Mouse (Mus musculus) thymus, postnatal 10 days (tissue): ENCODE data around the gene Dgki.

Experiments
- DNase-seq, 2 experiments: peaks; one replicate each; pipeline ENCODE4 v3.0.0; 2021; ENCODE audit warnings: low spot score in 2 of 2

Gene Dgki

DNA sequence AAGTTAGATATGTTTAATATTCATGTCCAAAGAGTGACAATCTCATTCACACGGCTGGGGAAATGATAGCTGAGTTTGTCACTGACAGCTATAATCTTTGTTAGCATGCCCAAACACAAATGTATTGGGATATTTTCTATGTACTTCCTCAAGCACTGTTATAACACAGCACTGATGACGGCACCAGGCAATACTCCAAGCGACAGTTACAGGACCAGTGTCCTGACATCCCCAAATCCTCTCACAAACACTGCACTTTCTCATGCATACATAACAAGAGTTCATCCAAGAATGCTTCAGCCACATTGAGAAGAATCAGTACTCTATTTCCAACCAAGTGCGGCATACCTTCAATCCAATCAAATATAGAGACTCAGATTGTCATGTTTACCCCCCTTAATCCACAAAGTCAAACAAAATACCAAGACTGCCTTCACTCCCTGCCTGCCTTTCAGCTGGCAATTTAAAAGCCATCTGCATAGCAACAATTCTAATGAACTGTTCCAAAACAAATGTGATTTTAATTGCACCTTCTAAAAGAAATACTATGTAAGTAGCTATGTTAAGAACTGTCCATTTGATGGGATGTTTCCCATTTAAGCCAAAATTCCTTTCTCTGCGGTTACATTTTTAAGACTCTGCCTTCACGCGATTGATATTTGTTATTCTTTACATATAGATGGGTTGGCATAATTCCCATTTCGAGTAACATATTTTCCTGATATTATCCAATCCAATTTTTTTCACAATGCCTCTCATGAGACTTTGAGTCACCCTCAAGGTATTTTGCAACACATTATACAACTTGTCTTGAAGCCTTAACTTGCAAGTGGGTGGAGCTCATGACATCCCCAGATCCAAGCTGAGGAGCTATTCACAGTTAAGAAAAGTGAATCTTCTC lies 273.4 kb downstream of the Dgki start:
- no peak for DNase-seq

DNA sequence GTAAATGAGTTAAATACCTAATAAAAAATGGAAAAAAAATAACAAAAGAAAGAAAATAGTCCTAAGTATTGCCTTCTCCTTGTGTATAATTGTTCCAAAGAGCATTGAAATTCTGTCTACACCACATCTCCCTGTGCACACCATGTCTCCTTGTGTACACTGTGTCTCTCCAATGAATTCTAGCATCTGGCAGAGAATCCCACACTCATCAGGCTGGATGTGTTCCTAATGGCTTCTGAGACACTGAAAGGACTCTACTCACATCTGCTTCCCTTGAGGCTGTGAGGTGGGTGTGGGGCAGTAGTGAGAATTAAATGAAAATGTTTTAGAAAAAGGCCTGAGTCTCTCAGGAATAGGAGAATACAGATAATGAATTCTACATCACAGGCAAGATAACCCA lies 283.9 kb downstream of the Dgki start:
- DNase-seq = no peak

- no peak for DNase-seq
These were observed 288.4 kb downstream of the Dgki start for GRCm38 (mm10) chr6:37011597-37011996.

DNA sequence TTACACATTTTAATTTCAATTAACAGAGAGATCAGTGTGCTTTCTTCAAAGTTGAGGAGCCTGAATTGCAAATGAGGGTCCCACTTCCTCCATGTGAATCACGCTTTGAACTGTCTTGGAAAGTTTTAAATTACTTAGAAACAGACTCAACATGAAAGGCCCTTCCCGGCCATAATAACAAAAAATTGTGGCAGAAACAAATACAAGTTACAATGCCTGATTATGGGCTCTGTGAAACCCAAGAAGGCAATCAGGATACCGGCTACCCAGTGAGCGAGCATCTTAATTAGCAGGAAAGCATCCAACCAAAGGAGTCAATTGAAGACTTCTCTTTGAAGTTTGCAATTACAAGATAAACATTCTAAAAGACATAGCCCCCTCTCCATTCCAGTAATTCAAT lies 292.4 kb downstream of the Dgki start:
- no peak for DNase-seq

DNA sequence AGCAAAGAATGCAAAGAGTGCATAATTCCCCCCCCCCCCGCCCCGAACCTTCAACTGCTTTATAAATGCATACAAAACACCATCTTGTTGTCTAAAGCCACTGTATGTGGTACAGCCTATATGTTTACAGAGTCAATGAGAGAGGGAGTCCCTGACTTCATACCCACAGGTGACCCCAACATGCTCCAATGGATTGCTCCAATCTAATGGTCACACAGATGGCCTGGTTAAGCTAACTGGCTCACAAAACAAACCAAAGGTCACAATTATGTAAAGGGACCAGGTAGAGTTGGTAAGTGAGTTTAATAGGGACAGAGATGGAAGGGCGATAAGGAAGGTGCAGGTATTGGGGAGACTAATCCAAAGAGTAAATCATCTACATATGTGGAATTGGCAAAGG lies 295.1 kb downstream of the Dgki start:
- DNase-seq = no peak

DNA sequence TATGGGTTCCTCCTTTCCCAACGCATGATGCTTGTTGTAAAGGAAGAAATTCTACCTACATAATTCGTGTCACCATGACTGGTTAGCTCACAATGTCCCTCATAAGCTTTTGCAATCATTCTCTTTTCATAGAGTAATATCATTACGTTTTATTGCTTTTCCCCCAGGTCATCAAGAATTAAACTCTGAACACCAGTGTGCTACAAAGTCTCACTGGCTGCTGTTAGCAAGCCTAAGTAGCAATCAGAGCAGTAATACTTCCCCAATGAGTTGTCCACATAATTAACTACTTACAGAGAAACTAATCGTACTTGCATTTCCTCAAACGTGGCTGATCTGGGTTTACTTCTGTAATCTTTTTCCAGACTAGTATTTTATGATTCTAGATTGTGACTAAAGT lies 296.7 kb downstream of the Dgki start:
- DNase-seq = no peak

- DNase-seq = no peak
These were observed 301.0 kb downstream of the Dgki start for GRCm38 (mm10) chr6:36998942-36999341.

DNA sequence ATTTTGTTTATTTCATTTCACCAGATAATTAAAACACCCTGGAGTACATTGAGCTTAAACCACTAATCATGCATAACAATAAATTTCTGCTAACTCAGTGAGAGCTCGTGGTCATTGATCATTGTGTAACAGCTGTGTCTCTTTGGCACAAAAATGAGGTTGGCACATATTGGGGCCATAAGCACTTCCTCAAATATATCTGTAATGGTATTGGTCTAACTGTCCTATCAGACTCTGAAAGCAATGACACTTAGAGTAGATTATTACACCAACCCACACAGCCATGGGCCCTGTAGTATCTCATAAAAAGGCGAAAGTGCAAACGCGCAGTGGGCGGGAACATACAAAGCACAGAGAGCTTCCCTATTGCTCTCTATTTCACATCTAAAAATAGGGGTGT lies 305.7 kb downstream of the Dgki start:
- no peak for DNase-seq

- no peak for DNase-seq
These were observed 309.8 kb downstream of the Dgki start for GRCm38 (mm10) chr6:36990186-36990585.

DNA sequence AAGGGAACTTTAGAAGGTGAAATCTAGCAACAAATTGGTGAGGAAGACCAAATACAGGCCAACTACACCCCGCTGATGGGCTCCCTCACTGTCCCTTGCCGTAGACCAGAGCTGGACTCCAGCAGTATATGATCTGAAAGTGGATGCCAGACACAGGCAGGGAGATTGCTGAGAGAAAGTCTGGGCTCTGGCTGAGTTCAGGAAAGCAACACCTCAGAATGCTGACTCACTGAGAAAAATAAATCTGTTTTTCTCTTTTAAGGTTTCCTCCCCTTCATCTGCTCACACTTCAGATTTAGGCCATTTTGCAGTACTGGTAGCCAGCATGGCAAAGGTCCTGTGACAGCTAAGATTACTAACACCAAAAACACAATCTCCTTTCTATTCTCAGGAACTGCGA lies 311.2 kb downstream of the Dgki start:
- no peak for DNase-seq

DNA sequence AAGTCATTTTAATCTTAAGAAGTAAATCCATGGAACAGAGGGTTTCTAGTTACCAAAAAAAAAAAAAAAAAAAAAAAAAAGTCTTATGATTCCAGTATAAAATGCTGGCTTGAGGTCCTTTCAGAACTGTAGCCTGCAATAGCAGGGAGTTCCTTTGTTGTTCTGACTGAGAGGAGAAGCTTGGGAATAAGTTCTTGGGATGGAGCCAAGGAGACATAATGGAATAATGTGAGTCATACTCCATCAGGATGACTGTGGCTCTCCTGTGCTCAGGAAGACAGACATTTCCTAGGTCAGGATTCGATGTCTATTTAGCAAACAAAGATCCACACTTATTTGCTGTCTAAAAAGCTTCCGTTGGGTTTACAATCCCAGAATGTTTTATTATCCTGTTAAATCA lies 318.3 kb downstream of the Dgki start:
- DNase-seq = no peak

DNA sequence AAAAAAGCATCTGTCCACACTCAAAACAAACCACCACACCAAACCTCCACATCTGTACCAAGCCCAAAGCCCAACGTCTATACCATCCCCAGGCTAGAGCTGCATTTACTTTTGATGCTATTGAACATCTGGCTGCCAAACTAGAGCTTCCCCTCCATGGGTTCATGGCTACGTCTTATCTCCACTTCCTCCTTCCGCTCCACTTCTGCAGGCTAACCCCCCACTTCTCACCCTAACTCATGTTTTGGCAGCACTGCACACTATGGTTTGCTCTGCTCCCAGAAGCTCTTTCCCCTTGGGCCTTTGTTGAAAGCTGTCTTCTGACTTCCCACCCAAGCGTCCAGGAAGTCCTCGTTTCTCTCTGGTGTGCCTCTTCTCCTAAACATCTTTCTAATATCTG lies 319.5 kb downstream of the Dgki start:
- no peak for DNase-seq

- DNase-seq = no peak
These were observed 321.8 kb downstream of the Dgki start for GRCm38 (mm10) chr6:36978176-36978575.

DNA sequence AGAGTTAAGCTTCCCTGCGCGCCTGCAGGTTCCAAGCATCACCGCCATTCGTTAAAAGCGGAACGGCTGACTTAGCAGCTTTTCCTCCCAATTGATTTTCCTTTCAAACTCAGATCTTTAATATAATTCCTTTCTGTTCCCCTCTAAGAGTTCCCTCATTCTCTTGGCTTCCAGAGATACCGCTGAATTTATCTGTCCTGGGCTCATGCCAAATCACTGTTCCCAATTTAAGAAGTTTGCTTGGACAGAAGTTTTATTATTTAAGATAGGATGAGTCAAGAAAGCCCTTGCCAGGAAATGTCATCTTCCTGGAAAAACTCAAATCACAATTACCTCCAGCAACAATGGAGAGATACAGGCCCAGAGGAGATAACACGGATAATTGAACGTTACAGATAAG lies 326.9 kb downstream of the Dgki start:
- no peak for DNase-seq

GRCm38 (mm10) chr6:36972494-36972893 lies 327.5 kb downstream of the Dgki start:
- no peak for DNase-seq

GRCm38 (mm10) chr6:36969249-36969885 lies 330.6 kb downstream of the Dgki start:
- DNase-seq = no peak

DNA sequence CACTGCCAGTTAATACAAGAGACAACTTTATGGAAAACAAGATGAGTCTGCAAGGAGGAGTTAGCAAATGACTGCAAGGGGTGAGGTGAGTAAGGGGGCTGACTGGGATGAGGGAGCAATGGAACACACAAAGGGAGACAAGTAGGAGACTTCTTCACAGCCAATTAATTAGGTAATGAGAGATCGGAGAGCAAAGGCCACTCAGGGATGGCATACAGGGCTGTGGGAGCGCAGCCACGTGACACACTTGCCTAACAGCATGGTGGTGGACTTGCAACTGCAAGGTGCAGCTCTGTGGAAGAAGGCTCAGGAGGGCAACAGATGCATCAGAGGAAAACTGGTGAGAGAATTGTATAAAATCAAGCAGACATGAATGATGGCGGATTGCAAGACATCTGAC lies 339.3 kb downstream of the Dgki start:
- DNase-seq = no peak

DNA sequence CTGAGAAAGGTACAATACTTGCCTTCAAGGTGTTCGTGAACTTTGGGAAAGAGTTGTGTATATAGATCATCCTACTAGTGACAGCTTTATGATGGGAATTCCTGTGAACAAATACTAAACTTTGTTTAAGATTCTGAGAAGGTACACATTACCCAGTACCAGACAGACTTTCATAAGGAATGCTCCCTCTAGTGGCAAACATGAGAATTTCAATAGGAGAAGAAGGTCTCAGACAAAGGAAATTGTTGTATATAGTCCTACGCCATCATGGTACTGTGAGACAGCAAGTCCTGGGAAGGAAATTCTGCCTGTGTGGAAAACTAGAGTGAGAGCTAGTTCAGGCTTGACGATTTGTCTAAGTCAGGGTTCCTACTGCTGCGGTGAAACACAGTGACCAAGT lies 344.7 kb downstream of the Dgki start:
- no peak for DNase-seq

GRCm38 (mm10) chr6:36950648-36951047 lies 349.3 kb downstream of the Dgki start:
- no peak for DNase-seq

GRCm38 (mm10) chr6:36947861-36948260 lies 352.1 kb downstream of the Dgki start:
- DNase-seq = no peak

DNA sequence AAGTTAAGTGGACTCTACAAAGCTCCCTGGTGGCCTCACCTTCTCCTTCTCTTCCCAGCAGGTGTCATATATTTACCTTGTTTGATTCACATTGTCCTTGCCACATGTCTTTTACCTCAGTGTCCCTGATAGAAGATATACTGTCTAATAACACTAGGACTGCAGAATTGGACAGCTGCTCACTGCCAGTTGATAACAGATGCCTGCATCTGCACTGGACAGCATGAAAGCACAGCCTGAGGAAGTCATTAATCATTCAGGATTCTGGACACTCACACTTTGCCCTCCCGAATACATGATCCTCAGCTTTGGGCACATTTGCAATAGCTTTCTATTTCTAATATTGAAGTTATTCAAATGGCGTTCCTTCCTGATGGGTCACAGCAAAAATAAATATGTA lies 362.5 kb downstream of the Dgki start:
- no peak for DNase-seq

DNA sequence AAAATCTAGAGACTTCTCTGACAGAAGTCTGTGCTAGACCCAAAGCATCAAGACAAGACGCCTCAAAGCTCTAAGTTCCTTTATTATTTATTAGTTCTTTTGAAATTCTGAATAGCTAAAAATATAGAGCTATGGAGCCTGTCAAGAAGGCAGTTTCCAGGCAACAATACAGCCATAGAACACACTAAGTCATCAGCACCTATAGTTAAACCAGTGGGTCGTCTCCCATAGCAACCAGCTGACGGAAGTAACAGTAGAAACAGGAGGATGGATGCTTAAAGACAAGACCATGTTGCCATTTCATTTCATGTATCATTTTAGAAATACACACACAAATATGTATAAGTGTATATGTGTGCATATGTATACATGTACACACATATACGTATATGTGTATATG lies 363.2 kb downstream of the Dgki start:
- DNase-seq = no peak

DNA sequence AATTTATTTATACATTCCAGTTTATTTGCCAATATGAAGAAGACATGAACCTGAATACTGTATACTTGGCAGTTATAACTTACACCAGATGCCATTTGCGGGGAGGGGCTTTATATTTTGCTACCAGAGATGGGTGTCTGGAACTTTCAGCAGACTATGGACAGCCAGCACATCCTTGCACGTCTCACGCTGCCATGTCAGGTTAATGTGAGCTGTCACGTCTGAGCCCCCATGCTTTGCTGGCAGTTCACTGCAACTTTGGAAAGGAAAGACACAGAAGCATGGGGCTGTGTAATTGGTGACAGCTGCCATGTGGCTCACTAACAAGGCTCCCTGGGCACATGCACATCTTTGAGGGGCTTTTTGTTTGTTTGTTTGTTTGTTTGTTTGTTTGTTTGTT lies 368.5 kb downstream of the Dgki start:
- DNase-seq = no peak
